Mouse (Mus musculus) embryonic facial prominence, embryonic 15.5 days (tissue): Measurements from ENCODE around the gene Ahsa1. TPM values are rescaled to one million over a fixed set of nuclear protein-coding genes. Genes with fewer than 3 reads are reported as not detected.
A peak's percentile ranks its signal among the peaks of the same experiment; 100 is the strongest.

Experiments
- ATAC-seq: fragments of 200-750 bp; cut with Nextera tagmentation; 2 replicates; pipeline ENCODE4 v1.8.0; 2017; ENCODE audit warnings: low read depth, moderate TSS enrichment; ENCODE audit not compliant: insufficient number of reproducible peaks, low FRiP score, low TSS enrichment
- H3K27ac ChIP-seq: fragments of 300-500 bp; sonication (generic); replicated peaks from 2 replicates; pipeline ENCODE4 v1.5.1; 2015; ENCODE audit warnings: mild to moderate bottlenecking, inconsistent platforms
- H3K27me3 ChIP-seq: fragments of 300-500 bp; sonication (generic); 2 replicates; pipeline ENCODE4 v1.6.1; 2015; ENCODE audit warnings: inconsistent platforms
- H3K36me3 ChIP-seq: fragments of 300-500 bp; sonication (generic); 2 replicates; pipeline ENCODE4 v1.6.1; 2015; ENCODE audit warnings: mild to moderate bottlenecking, inconsistent platforms
- H3K4me1 ChIP-seq: fragments of 300-500 bp; sonication (generic); 2 replicates; pipeline ENCODE4 v1.6.1; 2015; ENCODE audit warnings: inconsistent platforms
- H3K4me2 ChIP-seq: fragments of 300-500 bp; sonication (generic); replicated peaks from 2 replicates; pipeline ENCODE4 v1.6.1; 2015; ENCODE audit warnings: mild to moderate bottlenecking, inconsistent platforms
- H3K4me3 ChIP-seq: fragments of 300-500 bp; sonication (generic); replicated peaks from 2 replicates; pipeline ENCODE4 v1.5.1; 2015; ENCODE audit warnings: mild to moderate bottlenecking, inconsistent platforms
- H3K9ac ChIP-seq: fragments of 300-500 bp; sonication (generic); 2 replicates; pipeline ENCODE4 v1.6.1; 2015; ENCODE audit warnings: inconsistent platforms
- H3K9me3 ChIP-seq: fragments of 300-500 bp; sonication (generic); replicated peaks from 2 replicates; pipeline ENCODE4 v1.6.1; 2016; ENCODE audit warnings: inconsistent platforms
- WGBS: fragments of 180-500 bp; shearing (Covaris S2); methylation state at CpG from one replicate; pipeline ENCODE4 v1.1.7; 2015; 5-methylcytosine and 5-hydroxymethylcytosine counted together
- polyA plus RNA-seq: library from polyadenylated mRNA; unstranded; fragments of >200 nt; fragmentation: Nextera tagmentation; extraction: Ambion mirVana; gene quantifications from 2 replicates; pipeline ENCODE4 v1.2.1, GENCODE M21; 2015

The Ahsa1 gene
- polyA plus RNA-seq, 1 experiment from 2014 or later: 223 TPM

DNA sequence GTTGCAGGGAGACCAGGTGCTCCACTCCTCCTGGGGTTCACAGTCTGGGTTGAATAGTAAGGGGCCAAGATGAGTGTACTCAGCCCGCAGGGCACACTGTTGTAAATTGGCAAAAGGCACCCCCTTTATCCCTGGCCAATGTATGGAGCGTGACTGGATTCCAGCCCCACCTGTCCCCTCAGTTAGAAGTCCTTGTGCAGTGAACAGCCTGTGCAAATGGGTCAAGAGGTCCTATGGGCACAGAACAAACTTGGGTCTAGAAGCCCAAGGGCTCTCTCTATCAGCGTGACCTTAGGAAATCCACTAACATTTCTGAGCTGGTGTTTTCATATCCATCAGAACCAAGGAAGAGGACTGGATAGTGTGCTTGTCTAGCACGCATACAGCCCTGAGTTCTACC lies 16.5 kb downstream of the Ahsa1 start:
- no peaks in the 10 kb centered on the region for H3K9me3 ChIP-seq
- no peak overlapping the region for H3K4me3 ChIP-seq
- H3K27me3 ChIP-seq: no peaks in the 10 kb centered on the region
- no peak overlapping the region for H3K27ac ChIP-seq
- 0 out of 2 replicates have a peak, but pooled peaks cover 4% of the 10 kb centered on the region for H3K4me1 ChIP-seq
- WGBS: 91% methylated on average over 4 of the region's 4 CpGs
- no peak overlapping the region for H3K4me2 ChIP-seq
- no peak for ATAC-seq
- H3K9ac ChIP-seq: no peak overlapping the region
- no peaks in the 10 kb centered on the region for H3K36me3 ChIP-seq

DNA sequence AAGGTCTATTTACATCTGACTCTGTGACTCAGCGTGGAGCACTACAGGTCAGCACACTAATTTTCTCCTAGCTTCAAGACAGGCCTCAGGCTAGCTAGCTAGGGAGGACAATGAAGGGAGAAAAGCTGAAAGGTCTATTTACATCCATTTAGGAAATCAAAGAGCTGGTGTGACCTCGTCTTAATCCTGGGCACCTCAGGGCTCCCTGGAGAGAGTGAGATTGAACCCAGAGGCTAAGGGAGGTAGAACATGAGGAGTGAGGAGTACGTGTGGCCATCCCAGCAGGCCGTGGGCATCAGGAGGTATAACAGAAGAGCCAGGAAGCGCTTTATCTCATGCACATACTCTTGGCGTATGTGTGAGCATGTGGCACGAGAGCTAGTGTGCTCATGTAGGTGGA lies 17.4 kb downstream of the Ahsa1 start:
- Histone ChIP-seq H3K9me3 (no peaks in the 10 kb centered on the region), H3K9ac (no peak overlapping the region), H3K27ac (no peak overlapping the region), H3K27me3 (no peaks in the 10 kb centered on the region), H3K4me1 (no peaks in the 10 kb centered on the region), H3K4me2 (no peak overlapping the region), H3K36me3 (no peaks in the 10 kb centered on the region), H3K4me3 (no peak overlapping the region)
- 55% methylated on average over 7 of the region's 7 CpGs for whole genome bisulfite sequencing
- no peak for ATAC-seq

DNA sequence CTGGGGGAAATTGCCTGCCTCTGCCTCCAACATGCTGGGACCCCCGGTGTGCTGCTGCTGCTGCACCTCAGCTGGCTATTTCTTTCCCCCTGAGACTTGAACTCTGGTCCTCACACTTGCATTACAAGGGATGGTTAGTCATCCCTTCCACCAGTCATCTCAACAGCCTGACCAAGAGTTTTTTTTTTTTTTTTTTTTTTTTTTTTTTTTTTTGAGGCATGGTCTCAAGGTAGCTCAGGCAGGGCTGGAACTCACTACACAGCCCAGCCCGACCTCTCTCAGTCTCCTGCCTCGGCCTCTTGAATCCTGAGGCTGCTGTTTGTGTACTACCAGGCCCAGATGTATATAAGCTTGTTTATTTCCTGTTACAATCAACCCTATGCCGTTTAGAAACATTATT lies 18.0 kb downstream of the Ahsa1 start:
- no peak overlapping the region for H3K9ac ChIP-seq
- H3K4me2 ChIP-seq: no peak overlapping the region
- no peaks in the 10 kb centered on the region for H3K4me1 ChIP-seq
- WGBS: 74% methylated on average over 4 of the region's 4 CpGs
- H3K27me3 ChIP-seq: no peaks in the 10 kb centered on the region
- no peaks in the 10 kb centered on the region for H3K36me3 ChIP-seq
- H3K4me3 ChIP-seq: no peak overlapping the region
- ATAC-seq: no peak
- no peaks in the 10 kb centered on the region for H3K9me3 ChIP-seq
- no peak overlapping the region for H3K27ac ChIP-seq

DNA sequence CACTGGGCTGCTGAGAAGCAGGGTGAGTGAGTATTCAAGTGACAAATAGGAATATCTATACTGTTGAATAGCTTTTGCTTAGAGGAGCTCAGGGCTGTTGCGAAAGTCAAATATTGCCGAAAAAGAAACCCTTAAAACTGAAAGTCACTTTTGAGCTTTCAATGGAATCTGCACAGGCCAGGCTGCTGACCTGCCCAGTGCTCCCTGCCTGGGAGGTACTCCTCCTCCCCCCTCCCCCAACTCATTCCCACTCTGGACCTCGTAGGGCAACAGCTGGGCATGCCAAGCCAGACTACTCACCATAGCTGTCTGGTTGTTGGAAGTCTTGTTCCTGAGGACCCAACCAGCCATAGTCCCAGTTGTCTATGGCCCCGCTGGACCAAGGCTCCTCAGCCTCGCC lies 18.4 kb downstream of the Ahsa1 start:
- Histone ChIP-seq H3K4me3 (no peak overlapping the region), H3K4me2 (no peak overlapping the region), H3K27me3 (no peaks in the 10 kb centered on the region), H3K27ac (no peak overlapping the region), H3K9ac (no peak overlapping the region), H3K9me3 (no peaks in the 10 kb centered on the region), H3K36me3 (no peaks in the 10 kb centered on the region), H3K4me1 (no peaks in the 10 kb centered on the region)
- WGBS: 81% methylated on average over 5 of the region's 5 CpGs
- no peak for ATAC-seq

DNA sequence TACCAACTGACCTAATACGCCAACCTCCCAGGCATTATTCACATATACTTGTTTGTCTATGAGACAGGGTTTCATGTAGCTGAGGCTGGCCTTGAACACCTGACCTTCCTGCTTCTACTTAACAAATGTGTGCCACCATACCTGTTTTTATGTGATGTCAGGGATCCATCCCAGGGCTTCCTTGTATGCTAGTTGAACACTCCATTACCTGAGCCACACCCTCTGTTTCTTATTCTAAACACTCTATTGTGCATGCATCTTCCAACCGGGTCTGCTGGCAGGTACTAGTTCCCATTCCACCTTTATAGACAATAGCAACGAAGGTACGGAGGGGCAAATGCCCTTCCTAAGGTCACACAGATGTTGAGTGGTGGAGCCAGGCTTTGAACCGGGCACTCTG lies 22.8 kb downstream of the Ahsa1 start:
- Histone ChIP-seq H3K36me3 (no peaks in the 10 kb centered on the region), H3K4me1 (no peaks in the 10 kb centered on the region), H3K4me2 (no peak overlapping the region), H3K27me3 (no peaks in the 10 kb centered on the region), H3K4me3 (no peak overlapping the region), H3K9me3 (no peaks in the 10 kb centered on the region), H3K27ac (no peak overlapping the region), H3K9ac (no peak overlapping the region)
- no peak for ATAC-seq
- 89% methylated on average over 5 of the region's 5 CpGs for WGBS

DNA sequence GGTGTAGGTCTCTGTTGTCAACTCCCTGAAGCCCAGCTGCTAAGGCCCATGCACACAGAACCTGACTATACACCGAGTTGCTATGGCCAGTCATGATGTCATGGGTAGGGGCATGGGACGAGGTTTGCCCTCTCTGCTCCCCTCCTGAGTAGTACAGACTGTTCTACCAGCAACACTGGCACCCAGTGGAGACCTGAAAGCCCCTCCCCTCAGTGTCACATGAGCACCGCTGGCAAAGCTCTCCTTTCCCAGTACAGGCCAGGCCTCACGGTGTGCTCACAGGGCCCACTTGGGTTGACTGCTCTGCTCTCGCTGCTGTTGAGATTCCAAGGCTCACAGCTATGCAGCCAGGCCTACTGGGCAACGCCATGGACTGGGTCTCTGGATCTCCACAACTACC lies 27.7 kb downstream of the Ahsa1 start:
- Histone ChIP-seq H3K4me1 (0 out of 2 replicates have a peak, but pooled peaks cover under 1% of the 10 kb centered on the region), H3K27me3 (no peaks in the 10 kb centered on the region), H3K9ac (no peak overlapping the region), H3K4me3 (no peak overlapping the region), H3K27ac (no peak overlapping the region), H3K36me3 (no peaks in the 10 kb centered on the region), H3K4me2 (no peak overlapping the region), H3K9me3 (no peaks in the 10 kb centered on the region)
- ATAC-seq: no peak
- 63% methylated on average over 6 of the region's 6 CpGs for WGBS

DNA sequence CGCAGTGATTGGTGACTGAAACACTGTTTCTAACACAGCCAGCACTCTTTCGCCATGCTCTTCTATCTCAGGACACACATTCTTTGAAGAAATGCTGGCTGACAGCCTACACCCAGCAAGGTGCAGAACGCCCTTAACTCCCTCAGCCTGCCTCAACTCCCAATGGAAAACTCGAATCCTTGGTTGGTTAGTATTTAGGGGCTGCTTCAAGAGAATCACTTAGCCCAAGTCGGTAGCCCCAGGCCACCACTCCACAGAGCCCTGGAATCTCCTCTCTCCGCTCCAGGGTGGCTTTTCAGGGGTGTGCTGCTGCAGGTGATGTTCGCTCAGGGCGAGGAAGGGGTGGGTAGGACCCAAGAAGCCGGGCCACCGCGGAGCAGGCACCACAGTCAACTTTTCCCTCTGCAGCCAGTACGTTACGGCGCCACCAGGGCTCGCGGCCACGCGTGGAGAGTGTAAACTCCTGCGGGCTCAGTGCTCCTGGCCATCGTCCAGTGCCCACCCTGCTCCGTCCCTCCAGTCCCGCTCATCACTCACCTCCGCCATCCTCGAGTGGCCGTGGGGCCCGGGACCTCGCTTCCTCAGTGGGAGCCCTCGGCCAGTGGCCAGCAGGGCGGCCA lies 32.9 kb downstream of the Ahsa1 start:
- Histone ChIP-seq H3K27me3 (no peaks in the 10 kb centered on the region), H3K9ac (peak overlapping the region; percentile 75), H3K4me2 (peak overlapping the region; percentile 99), H3K4me3 (peak overlapping the region; percentile 71), H3K27ac (no peak overlapping the region), H3K9me3 (no peaks in the 10 kb centered on the region), H3K36me3 (no peaks in the 10 kb centered on the region), H3K4me1 (peaks cover 13% of the 10 kb centered on the region)
- 7% methylated on average over 29 of the region's 29 CpGs for WGBS
- no peak; the same call in 1 of the 2 replicates for ATAC-seq

DNA sequence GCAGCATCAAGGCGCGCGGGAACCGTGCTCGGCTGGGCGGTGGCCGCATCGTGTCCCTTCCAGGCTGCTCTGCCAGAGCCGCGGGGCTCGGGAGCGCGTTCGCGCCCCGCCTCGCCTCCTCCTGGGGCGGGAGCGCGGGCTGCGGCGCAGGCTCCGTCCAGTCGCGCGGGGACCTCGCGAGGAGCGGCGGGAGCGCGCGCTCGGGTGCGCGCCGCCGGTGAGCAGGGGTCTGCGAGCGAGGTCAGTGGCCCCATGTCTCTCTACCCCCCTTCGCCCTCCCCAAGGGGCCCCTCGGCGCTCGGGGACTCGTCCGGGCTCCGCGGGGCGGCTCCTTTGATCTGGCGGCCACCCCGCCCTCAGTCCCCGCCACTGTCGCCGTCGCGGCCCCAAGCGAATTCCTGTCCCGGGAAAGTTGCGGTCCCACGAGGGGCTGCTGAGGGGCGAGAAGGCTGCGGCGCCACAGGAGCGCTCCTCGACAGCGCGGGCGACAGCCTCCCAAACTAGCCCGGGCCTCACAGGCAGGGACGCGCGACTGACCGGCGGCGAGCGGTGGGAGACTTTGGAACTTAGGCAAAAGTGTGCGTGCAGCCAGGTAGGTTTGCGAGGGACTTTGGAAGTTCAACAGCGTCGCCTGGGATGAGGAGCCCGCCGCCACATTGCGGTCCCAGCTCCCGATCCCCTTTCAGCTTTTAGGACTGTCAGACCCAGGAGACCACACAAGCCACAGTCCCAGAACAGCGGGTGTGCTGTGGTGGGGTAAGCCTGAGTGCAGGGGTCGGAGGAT lies 33.6 kb downstream of the Ahsa1 start, which contains the start of gene Ism2:
Ism2 (minus strand) TSS at position 49 of the 784 bp plus-strand sequence.
- H3K9me3 ChIP-seq: no peaks in the 10 kb centered on the region
- peak within 1 kb of the TSS; percentile 99 for H3K4me2 ChIP-seq
- ATAC-seq: peak; percentile 74
- peaks cover 13% of the 10 kb centered on the region for H3K4me1 ChIP-seq
- peak within 1 kb of the TSS; percentile 71 for H3K4me3 ChIP-seq
- H3K9ac ChIP-seq: peak within 1 kb of the TSS; percentile 75
- under 1% methylated on average over 82 of the region's 86 CpGs for WGBS
- H3K36me3 ChIP-seq: no peaks in the 10 kb centered on the region
- H3K27ac ChIP-seq: no peak within 1 kb of the TSS
- no peaks in the 10 kb centered on the region for H3K27me3 ChIP-seq

DNA sequence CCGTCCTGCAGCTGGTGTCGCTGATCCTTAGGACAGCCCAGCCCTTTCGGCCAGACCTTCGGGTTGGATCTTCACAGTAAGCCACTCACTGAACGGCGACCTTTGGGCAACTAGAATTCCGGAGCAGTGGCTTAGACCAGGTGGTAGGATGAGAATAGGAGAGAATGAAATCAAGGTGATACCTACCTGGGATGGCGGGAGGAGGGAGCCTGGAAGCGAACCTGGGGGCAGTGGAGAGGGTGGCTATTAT lies 34.1 kb downstream of the Ahsa1 start:
- 0 out of 2 replicates have a peak overlapping the region, but pooled peaks have one; percentile 75 for H3K9ac ChIP-seq
- H3K9me3 ChIP-seq: no peaks in the 10 kb centered on the region
- H3K4me1 ChIP-seq: peaks cover 13% of the 10 kb centered on the region
- no peaks in the 10 kb centered on the region for H3K36me3 ChIP-seq
- no peaks in the 10 kb centered on the region for H3K27me3 ChIP-seq
- no peak overlapping the region for H3K27ac ChIP-seq
- WGBS: 3% methylated on average over 9 of the region's 9 CpGs
- H3K4me2 ChIP-seq: peak overlapping the region; percentile 99
- peak; percentile 35; the same call in 1 of the 2 replicates for ATAC-seq
- H3K4me3 ChIP-seq: peak overlapping the region; percentile 71

DNA sequence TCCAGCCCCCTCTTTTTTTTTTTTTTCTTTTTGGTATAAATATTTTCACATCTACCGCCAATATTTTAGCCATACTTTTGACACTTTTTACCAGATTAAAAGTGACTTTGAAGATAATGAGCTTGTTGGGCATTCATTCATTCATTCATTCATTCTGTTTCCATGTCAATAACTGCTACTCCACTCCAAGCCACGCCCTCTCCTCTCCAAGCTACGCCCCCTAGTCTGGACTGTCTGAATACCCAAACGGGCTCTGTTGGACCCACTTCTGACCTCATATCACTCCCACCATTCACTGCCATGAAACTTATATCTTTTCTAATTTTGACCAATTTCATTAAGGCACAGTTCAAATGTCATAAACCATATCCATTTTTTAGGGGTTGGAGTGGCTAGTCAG lies 34.9 kb downstream of the Ahsa1 start:
- no peak for ATAC-seq
- peaks cover 13% of the 10 kb centered on the region for H3K4me1 ChIP-seq

DNA sequence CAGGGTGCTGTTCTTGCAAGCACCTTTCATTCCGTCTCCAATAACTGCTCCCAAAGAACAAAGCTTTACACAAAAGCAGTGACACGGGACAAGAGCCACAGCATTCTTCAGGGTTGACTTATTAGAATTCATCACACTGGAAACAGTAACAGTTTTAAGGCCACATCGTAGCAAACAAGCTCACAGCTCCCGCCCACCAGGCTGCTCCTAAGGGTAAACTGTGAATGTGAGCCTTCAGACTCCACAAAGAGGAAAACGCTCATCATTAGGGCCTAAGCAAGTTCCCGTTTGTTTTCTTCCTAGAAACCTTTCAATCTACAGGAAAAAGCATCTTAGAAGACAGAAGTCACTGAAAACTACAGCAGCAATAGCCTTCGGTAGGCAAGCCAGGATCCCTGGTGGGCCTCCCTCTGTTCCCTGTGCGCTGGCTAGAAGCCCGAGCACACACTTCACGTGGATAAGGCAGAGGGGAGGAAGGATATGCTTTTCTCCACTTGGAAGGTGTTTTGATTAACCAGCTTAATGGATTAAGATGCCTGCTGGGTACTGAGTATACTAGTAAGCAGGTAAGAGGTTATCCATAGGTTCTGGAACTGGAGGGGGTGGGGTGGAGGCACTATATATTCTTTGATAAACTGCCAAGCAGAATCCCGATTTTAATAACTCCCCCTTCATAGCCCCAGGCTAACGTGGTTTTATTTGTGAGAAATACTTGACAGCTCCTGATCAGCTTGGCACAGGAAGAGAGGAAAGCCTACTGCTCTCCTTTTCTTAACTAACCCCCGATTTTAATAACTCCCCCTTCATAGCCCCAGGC lies 39.7 kb downstream of the Ahsa1 start:
- H3K4me2 ChIP-seq: no peak overlapping the region
- no peak overlapping the region for H3K27ac ChIP-seq
- WGBS: 24% methylated on average over 13 of the region's 13 CpGs
- ATAC-seq: no peak
- no peaks in the 10 kb centered on the region for H3K9me3 ChIP-seq
- peaks cover 19% of the 10 kb centered on the region; the same call in 1 of the 2 replicates for H3K36me3 ChIP-seq
- H3K4me3 ChIP-seq: no peak overlapping the region
- H3K4me1 ChIP-seq: no peaks in the 10 kb centered on the region
- H3K27me3 ChIP-seq: no peaks in the 10 kb centered on the region
- no peak overlapping the region for H3K9ac ChIP-seq

More for the DNA sequence above, 34.9 kb downstream of the Ahsa1 start:
- no peak overlapping the region for H3K4me3 ChIP-seq
- no peak overlapping the region for H3K9ac ChIP-seq
- H3K4me2 ChIP-seq: no peak overlapping the region
- H3K27me3 ChIP-seq: no peaks in the 10 kb centered on the region
- H3K27ac ChIP-seq: no peak overlapping the region
- WGBS: 47% methylated on average over 4 of the region's 4 CpGs
- H3K9me3 ChIP-seq: no peaks in the 10 kb centered on the region
- H3K36me3 ChIP-seq: no peaks in the 10 kb centered on the region
